Mouse (Mus musculus): Measurements from ENCODE around the gene Thsd4.

DNA sequence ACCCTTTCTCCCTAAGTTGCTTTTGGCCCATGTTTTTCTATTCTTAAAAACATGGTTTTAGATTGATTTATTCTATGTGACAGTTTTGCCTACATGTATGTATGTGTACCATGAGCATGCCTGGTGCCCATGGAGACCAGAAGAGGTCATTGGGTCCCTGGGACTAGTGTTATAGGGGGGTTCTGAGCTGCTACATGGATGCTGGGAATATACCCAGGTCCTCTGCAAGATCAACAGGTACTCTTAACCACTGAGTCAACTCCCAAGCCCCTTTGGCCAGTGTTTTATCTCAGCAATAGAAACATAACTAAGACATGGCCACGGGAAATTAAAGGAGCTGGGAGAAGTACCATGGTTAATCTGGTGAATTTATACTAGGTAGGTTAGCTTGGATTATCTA is 371.3 kb downstream of the Thsd4 start:
- TF ChIP-seq POLR2A (IDR thresholded peaks at IDR 0.05; ENCODE audit: extremely low read depth, insufficient read depth, low read length) = no peak
- TF ChIP-seq CTCF (IDR thresholded peaks at IDR 0.05; ENCODE audit: low read depth, low read length) = no peak
